Mouse (Mus musculus): Measurements from ENCODE around the gene Tcirg1.

The Tcirg1 gene

GRCm38 (mm10) chr19:3853891-3854290 lies 53.0 kb downstream of the Tcirg1 start:
- no peak for DNase-seq (ENCODE audit: extremely low read depth, low read depth, low spot score)

- no peak for DNase-seq (ENCODE audit: extremely low read depth, low read depth, low spot score)
These were observed 53.8 kb downstream of the Tcirg1 start for GRCm38 (mm10) chr19:3853121-3853520.

- DNase-seq (ENCODE audit: extremely low read depth, low read depth, low spot score), result no peak
These were observed 54.8 kb downstream of the Tcirg1 start for GRCm38 (mm10) chr19:3851979-3852681.

- DNase-seq (ENCODE audit: extremely low read depth, low read depth, low spot score), result no peak
These were observed 55.4 kb downstream of the Tcirg1 start, which contains the start of gene Chka for GRCm38 (mm10) chr19:3851502-3851962. Gene Chka, plus strand, starts transcription at chr19:3851773.

- no peak for DNase-seq (ENCODE audit: extremely low read depth, low read depth, low spot score)
These were observed 56.0 kb downstream of the Tcirg1 start for GRCm38 (mm10) chr19:3850847-3851469.

- DNase-seq (ENCODE audit: extremely low read depth, low read depth, low spot score), result no peak
These were observed 56.9 kb downstream of the Tcirg1 start for GRCm38 (mm10) chr19:3850076-3850475.

- DNase-seq (ENCODE audit: extremely low read depth, low read depth, low spot score), result no peak
These were observed 57.7 kb downstream of the Tcirg1 start for GRCm38 (mm10) chr19:3849251-3849650.

- no peak for DNase-seq (ENCODE audit: extremely low read depth, low read depth, low spot score)
These were observed 58.6 kb downstream of the Tcirg1 start for GRCm38 (mm10) chr19:3848207-3848808.

GRCm38 (mm10) chr19:3847711-3848110 lies 59.2 kb downstream of the Tcirg1 start:
- DNase-seq (ENCODE audit: extremely low read depth, low read depth, low spot score), result no peak

GRCm38 (mm10) chr19:3846676-3847604 lies 60.0 kb downstream of the Tcirg1 start:
- DNase-seq (ENCODE audit: extremely low read depth, low read depth, low spot score), result no peak
